Comparison of ENCODE assay signal across 25 mouse cellular contexts in genomic region chr2:52070816-52071215, GRCm38 (mm10).
"Had no signal": no experiment of that assay in that cellular context is flagged by ENCODE, and none has a peak within 500 bp of the region (broad histone marks: within the 10 kb centered on the region; RNA-seq: fewer than 3 reads in every experiment).

No protein-coding gene starts in this region.

- H3K27me3 ChIP-seq: heart, embryonic 13.5 days; heart, embryonic 15.5 days; hindbrain, embryonic 13.5 days; hindbrain, embryonic 15.5 days; kidney, embryonic 15.5 days; limb, embryonic 12.5 days; liver, embryonic 13.5 days had no signal

- DNase-seq: gastrocnemius, adult 2 months; gastrocnemius, postnatal 14 days; gastrocnemius, postnatal 36 days; heart, adult 11 months; heart, adult 2 months; heart, postnatal 14 days; heart, postnatal 36 days; kidney, adult 11 months; kidney, adult 2 months; kidney, adult 9 months; kidney, postnatal 14 days; kidney, postnatal 36 days; liver; liver, embryonic 13.5 days had no signal

- H3K27ac ChIP-seq: gastrocnemius, adult 2 months; heart, adult 2 months; heart, embryonic 13.5 days; heart, embryonic 15.5 days; hindbrain, embryonic 13.5 days; hindbrain, embryonic 15.5 days; hindbrain, postnatal 0 days; kidney, embryonic 15.5 days; kidney, postnatal 0 days; left cerebral cortex, adult 2 months; limb, embryonic 12.5 days; liver, embryonic 13.5 days had no signal

- ATAC-seq: hindbrain, postnatal 0 days; intestine, embryonic 16.5 days had no signal

- H3K9me3 ChIP-seq: heart, embryonic 13.5 days; heart, embryonic 15.5 days; hindbrain, embryonic 13.5 days; hindbrain, embryonic 15.5 days; kidney, embryonic 15.5 days; limb, embryonic 10.5 days; limb, embryonic 12.5 days; liver, embryonic 13.5 days had no signal

- H3K9ac ChIP-seq: heart, embryonic 13.5 days; heart, embryonic 15.5 days; hindbrain, embryonic 13.5 days; hindbrain, embryonic 15.5 days; kidney, embryonic 15.5 days; limb, embryonic 12.5 days; liver, embryonic 13.5 days had no signal

- H3K4me3 ChIP-seq: gastrocnemius, adult 2 months; heart, adult 2 months; heart, embryonic 13.5 days; heart, embryonic 15.5 days; hindbrain, embryonic 13.5 days; hindbrain, embryonic 15.5 days; kidney, embryonic 15.5 days; left cerebral cortex, adult 2 months; limb, embryonic 12.5 days; liver, embryonic 13.5 days had no signal
